Mouse (Mus musculus) forebrain, embryonic 12.5 days (tissue): Measurements from ENCODE around the gene Hip1. TPM values are rescaled to one million over a fixed set of nuclear protein-coding genes. Genes with fewer than 3 reads are reported as not detected.

Experiments used
- ATAC-seq: fragments of 200-750 bp; cut with Nextera tagmentation; 2 replicates; pipeline ENCODE4 v1.8.0; 2017; ENCODE audit warnings: moderate TSS enrichment; ENCODE audit not compliant: low FRiP score
- H3K27ac ChIP-seq: fragments of 300-500 bp; sonication (generic); 2 replicates; pipeline ENCODE4 v1.5.1; 2016; ENCODE audit warnings: mild to moderate bottlenecking
- H3K27me3 ChIP-seq: fragments of 300-500 bp; sonication (generic); 2 replicates; pipeline ENCODE4 v1.6.1; 2016; ENCODE audit warnings: mild to moderate bottlenecking
- H3K36me3 ChIP-seq: fragments of 300-500 bp; sonication (generic); replicated peaks from 2 replicates; pipeline ENCODE4 v1.6.1; 2016; ENCODE audit warnings: mild to moderate bottlenecking
- H3K4me1 ChIP-seq: fragments of 300-500 bp; sonication (generic); 2 replicates; pipeline ENCODE4 v1.6.1; 2016
- H3K4me2 ChIP-seq: fragments of 300-500 bp; sonication (generic); 2 replicates; pipeline ENCODE4 v1.6.1; 2016; ENCODE audit warnings: mild to moderate bottlenecking, moderate library complexity
- H3K4me3 ChIP-seq: fragments of 300-500 bp; sonication (generic); replicated peaks from 2 replicates; pipeline ENCODE4 v1.5.1; 2016; ENCODE audit warnings: mild to moderate bottlenecking
- H3K9ac ChIP-seq: fragments of 300-500 bp; sonication (generic); 2 replicates; pipeline ENCODE4 v1.6.1; 2016; ENCODE audit warnings: mild to moderate bottlenecking
- H3K9me3 ChIP-seq: fragments of 300-500 bp; sonication (generic); 2 replicates; pipeline ENCODE4 v1.6.1; 2016
- WGBS: fragments of 180-500 bp; shearing (Covaris S2); methylation state at CpG from one replicate; pipeline ENCODE4 v1.1.7; 2016; 5-methylcytosine and 5-hydroxymethylcytosine counted together
- polyA plus RNA-seq: library from polyadenylated mRNA; unstranded; fragments of >200 nt; fragmentation: Nextera tagmentation; extraction: Ambion mirVana; gene quantifications from 2 replicates; pipeline ENCODE4 v1.2.1, GENCODE M21; 2016

The Hip1 gene
- polyA plus RNA-seq, 1 experiment from 2014 or later = 58.7 TPM

GRCm38 (mm10) chr5:135502027-135502426, 42.9 kb downstream of the Hip1 start:
- ATAC-seq = no peak
- 0 out of 2 replicates have a peak overlapping the region, but pooled peaks have one; percentile 13 for H3K9ac ChIP-seq
- no peak overlapping the region for H3K27ac ChIP-seq
- H3K4me3 ChIP-seq = no peak overlapping the region
- no peaks in the 10 kb centered on the region for H3K4me1 ChIP-seq
- no peaks in the 10 kb centered on the region for H3K36me3 ChIP-seq
- 82% methylated on average over 7 of the region's 8 CpGs for WGBS
- H3K27me3 ChIP-seq = no peaks in the 10 kb centered on the region
- no peak overlapping the region for H3K4me2 ChIP-seq
- H3K9me3 ChIP-seq = no peaks in the 10 kb centered on the region

GRCm38 (mm10) chr5:135498914-135499313, 46.0 kb downstream of the Hip1 start:
- Histone ChIP-seq H3K27ac (no peak overlapping the region), H3K9me3 (no peaks in the 10 kb centered on the region), H3K4me1 (no peaks in the 10 kb centered on the region), H3K4me3 (no peak overlapping the region), H3K4me2 (no peak overlapping the region), H3K36me3 (no peaks in the 10 kb centered on the region), H3K9ac (no peak overlapping the region), H3K27me3 (no peaks in the 10 kb centered on the region)
- 89% methylated on average over 3 of the region's 3 CpGs for WGBS
- no peak for ATAC-seq

- H3K9ac ChIP-seq = no peak overlapping the region
- H3K27ac ChIP-seq = no peak overlapping the region
- no peak for ATAC-seq
- H3K9me3 ChIP-seq = no peaks in the 10 kb centered on the region
- H3K4me1 ChIP-seq = no peaks in the 10 kb centered on the region
- WGBS = 88% methylated on average over 6 of the region's 6 CpGs
- H3K4me3 ChIP-seq = no peak overlapping the region
- no peak overlapping the region for H3K4me2 ChIP-seq
- H3K27me3 ChIP-seq = no peaks in the 10 kb centered on the region
- H3K36me3 ChIP-seq = no peaks in the 10 kb centered on the region
Observed at GRCm38 (mm10) chr5:135497347-135497955, 47.5 kb downstream of the Hip1 start.

- Histone ChIP-seq H3K36me3 (no peaks in the 10 kb centered on the region), H3K27me3 (no peaks in the 10 kb centered on the region), H3K9me3 (no peaks in the 10 kb centered on the region), H3K9ac (no peak overlapping the region), H3K27ac (no peak overlapping the region), H3K4me1 (no peaks in the 10 kb centered on the region), H3K4me3 (no peak overlapping the region), H3K4me2 (no peak overlapping the region)
- ATAC-seq = no peak
- 89% methylated on average over 2 of the region's 2 CpGs for WGBS
Observed at GRCm38 (mm10) chr5:135496489-135496888, 48.4 kb downstream of the Hip1 start.

- no peaks in the 10 kb centered on the region for H3K4me1 ChIP-seq
- 96% methylated on average over 8 of the region's 8 CpGs for WGBS
- ATAC-seq = no peak
Observed at GRCm38 (mm10) chr5:135495471-135495870, 49.4 kb downstream of the Hip1 start.

GRCm38 (mm10) chr5:135494183-135494910, 50.6 kb downstream of the Hip1 start:
- no peaks in the 10 kb centered on the region for H3K36me3 ChIP-seq
- peaks cover 9% of the 10 kb centered on the region for H3K4me1 ChIP-seq
- no peak overlapping the region for H3K4me3 ChIP-seq
- H3K27me3 ChIP-seq = no peaks in the 10 kb centered on the region
- no peak overlapping the region for H3K9ac ChIP-seq
- 80% methylated on average over 13 of the region's 13 CpGs for WGBS
- ATAC-seq = no peak
- H3K9me3 ChIP-seq = no peaks in the 10 kb centered on the region
- no peak overlapping the region for H3K27ac ChIP-seq
- no peak overlapping the region for H3K4me2 ChIP-seq

More at GRCm38 (mm10) chr5:135495471-135495870, 49.4 kb downstream of the Hip1 start:
- Histone ChIP-seq H3K27me3 (no peaks in the 10 kb centered on the region), H3K4me2 (no peak overlapping the region), H3K4me3 (no peak overlapping the region), H3K27ac (no peak overlapping the region), H3K9me3 (no peaks in the 10 kb centered on the region), H3K9ac (no peak overlapping the region), H3K36me3 (no peaks in the 10 kb centered on the region)

GRCm38 (mm10) chr5:135493095-135493494, 51.8 kb downstream of the Hip1 start:
- Histone ChIP-seq H3K36me3 (no peaks in the 10 kb centered on the region), H3K4me1 (peaks cover 15% of the 10 kb centered on the region), H3K4me2 (no peak overlapping the region), H3K27me3 (no peaks in the 10 kb centered on the region), H3K9ac (no peak overlapping the region), H3K9me3 (no peaks in the 10 kb centered on the region), H3K4me3 (no peak overlapping the region), H3K27ac (no peak overlapping the region)
- WGBS = 78% methylated on average over 3 of the region's 3 CpGs
- no peak for ATAC-seq

- Histone ChIP-seq H3K27me3 (no peaks in the 10 kb centered on the region), H3K4me2 (no peak overlapping the region), H3K27ac (no peak overlapping the region), H3K9me3 (no peaks in the 10 kb centered on the region), H3K4me1 (peaks cover 24% of the 10 kb centered on the region), H3K9ac (no peak overlapping the region), H3K36me3 (no peaks in the 10 kb centered on the region), H3K4me3 (no peak overlapping the region)
- WGBS = 89% methylated on average over 2 of the region's 2 CpGs
- no peak for ATAC-seq
Observed at GRCm38 (mm10) chr5:135492126-135492525, 52.8 kb downstream of the Hip1 start.

- H3K4me3 ChIP-seq = peak overlapping the region; percentile 71
- H3K9ac ChIP-seq = peak overlapping the region; percentile 79
- peaks cover 30% of the 10 kb centered on the region for H3K4me1 ChIP-seq
- H3K36me3 ChIP-seq = no peaks in the 10 kb centered on the region
- no peaks in the 10 kb centered on the region for H3K9me3 ChIP-seq
- H3K27me3 ChIP-seq = no peaks in the 10 kb centered on the region
- H3K27ac ChIP-seq = peak overlapping the region; percentile 97
- ATAC-seq = peak; percentile 31; the same call in 1 of the 2 replicates
- under 1% methylated on average over 14 of the region's 14 CpGs for WGBS
- H3K4me2 ChIP-seq = peak overlapping the region; percentile 82
Observed at GRCm38 (mm10) chr5:135489695-135490294, 55.1 kb downstream of the Hip1 start.

GRCm38 (mm10) chr5:135488881-135489694, 55.8 kb downstream of the Hip1 start:
- Histone ChIP-seq H3K4me1 (peaks cover 30% of the 10 kb centered on the region), H3K27ac (peak overlapping the region; percentile 97), H3K9me3 (no peaks in the 10 kb centered on the region), H3K4me2 (peak overlapping the region; percentile 82), H3K36me3 (no peaks in the 10 kb centered on the region), H3K4me3 (peak overlapping the region; percentile 71), H3K9ac (peak overlapping the region; percentile 79), H3K27me3 (no peaks in the 10 kb centered on the region)
- WGBS = 1% methylated on average over 41 of the region's 59 CpGs
- peak; percentile 83 for ATAC-seq

GRCm38 (mm10) chr5:135488222-135488880, 56.6 kb downstream of the Hip1 start:
- peaks cover 30% of the 10 kb centered on the region for H3K4me1 ChIP-seq
- H3K4me2 ChIP-seq = peak overlapping the region; percentile 82
- WGBS = under 1% methylated on average over 19 of the region's 19 CpGs
- ATAC-seq = peak; percentile 54
- peak overlapping the region; percentile 97 for H3K27ac ChIP-seq
- peak overlapping the region; percentile 71 for H3K4me3 ChIP-seq
- no peaks in the 10 kb centered on the region for H3K27me3 ChIP-seq
- H3K9ac ChIP-seq = peak overlapping the region; percentile 79
- no peaks in the 10 kb centered on the region for H3K9me3 ChIP-seq
- no peaks in the 10 kb centered on the region for H3K36me3 ChIP-seq
